Mouse (Mus musculus): ENCODE measurements around the gene Gng3. TPM values are rescaled to one million over a fixed set of nuclear protein-coding genes. Genes with fewer than 3 reads are reported as not detected.

Gene Gng3
- polyA plus RNA-seq, 1 experiment: 0.63 TPM

DNA sequence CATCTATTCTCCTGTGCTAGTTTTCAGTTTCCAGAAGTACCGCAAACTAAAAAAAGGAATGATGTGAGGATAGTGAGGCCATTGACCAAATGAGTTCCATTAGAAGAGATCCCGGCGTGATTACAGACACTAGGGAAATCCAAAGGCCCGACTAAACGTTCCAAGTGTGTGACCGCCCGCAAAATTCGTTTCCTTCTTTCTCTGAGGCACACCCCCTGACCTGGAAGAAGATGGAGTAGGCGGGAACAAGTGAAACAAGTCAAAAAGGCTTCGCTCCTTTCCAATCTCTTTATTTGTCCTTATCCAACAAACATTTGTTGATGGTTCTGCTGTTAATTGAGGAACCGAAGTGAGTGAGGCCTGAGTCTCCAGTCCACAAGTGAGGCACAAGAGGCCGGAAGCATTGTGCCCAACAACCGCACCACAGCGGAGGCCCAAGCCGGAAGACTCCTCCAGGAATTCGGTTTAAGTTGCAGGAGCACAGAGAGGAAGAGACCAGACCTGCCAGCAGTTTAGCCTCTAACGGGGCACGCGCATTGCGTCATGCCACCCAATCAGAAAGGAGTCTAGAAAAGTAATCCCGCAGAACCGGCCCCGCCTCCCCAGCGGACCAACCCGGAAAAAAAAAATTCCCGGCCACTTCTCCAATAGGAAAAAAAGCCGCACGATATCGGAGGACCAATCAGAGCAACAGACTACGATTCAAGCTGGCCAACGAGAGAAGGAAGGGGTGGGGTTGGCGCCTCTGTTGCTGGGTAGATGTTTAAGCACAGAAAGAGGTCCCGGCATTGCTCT lies 20.0 kb downstream of the Gng3 start, which contains the start of gene Ttc9c:
Gene Ttc9c, minus strand, starts transcription at position 533 of the 795 bp plus-strand sequence.
- H3K36me3 ChIP-seq (ENCODE audit: control insufficient read depth, insufficient read depth, low read length): peaks cover 24% of the 10 kb centered on the region
- H3K27ac ChIP-seq (ENCODE audit: insufficient read depth, low read depth, low read length): peak within 1 kb of the TSS; percentile 98
- peak; percentile 70 for TF ChIP-seq POLR2A (IDR thresholded peaks at IDR 0.05; ENCODE audit: low read depth, low read length)
- TF ChIP-seq CTCF (IDR thresholded peaks at IDR 0.05; ENCODE audit: extremely low read depth, insufficient read length, insufficient replicate concordance, low read depth, low read length): no peak
- under 1% methylated on average over 33 of the region's 33 CpGs for WGBS
- H3K4me3 ChIP-seq (ENCODE audit: low read depth, low read length): peak within 1 kb of the TSS; percentile 96
- peaks cover 2% of the 10 kb centered on the region; the same call in 1 of the 2 replicates for H3K4me1 ChIP-seq (ENCODE audit: control insufficient read depth, insufficient read depth, insufficient read length, low read length)
- no peaks in the 10 kb centered on the region for H3K27me3 ChIP-seq (ENCODE audit: control insufficient read depth, insufficient read depth, low read length)

DNA sequence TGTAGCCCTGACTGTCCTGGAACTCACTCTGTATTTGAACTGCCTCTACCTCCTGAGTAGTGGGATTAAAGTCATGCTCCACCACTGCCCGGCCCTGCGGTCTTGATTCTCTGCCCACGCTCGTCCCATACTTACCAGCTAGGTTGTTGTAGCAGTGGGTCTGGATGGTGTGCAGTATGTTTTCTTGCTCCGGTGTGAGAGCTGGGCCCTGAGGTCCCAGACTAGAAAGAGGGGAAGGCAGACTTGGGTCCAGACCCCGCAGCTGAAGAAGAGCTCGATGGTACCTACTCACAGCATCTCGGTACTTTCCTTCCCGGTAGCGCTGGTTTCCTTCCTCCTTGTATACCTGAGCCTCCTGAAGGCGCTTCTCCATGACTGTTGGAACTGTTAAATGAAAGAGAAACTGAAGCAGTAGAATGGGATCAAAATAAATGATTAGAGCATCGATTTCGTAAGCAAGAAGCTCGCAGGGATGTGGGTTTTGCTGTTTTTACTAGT lies 20.6 kb downstream of the Gng3 start:
- H3K27me3 ChIP-seq (ENCODE audit: control insufficient read depth, insufficient read depth, low read length): no peaks in the 10 kb centered on the region
- no peak for TF ChIP-seq POLR2A (IDR thresholded peaks at IDR 0.05; ENCODE audit: low read depth, low read length)
- no peak for TF ChIP-seq CTCF (IDR thresholded peaks at IDR 0.05; ENCODE audit: extremely low read depth, insufficient read length, insufficient replicate concordance, low read depth, low read length)

DNA sequence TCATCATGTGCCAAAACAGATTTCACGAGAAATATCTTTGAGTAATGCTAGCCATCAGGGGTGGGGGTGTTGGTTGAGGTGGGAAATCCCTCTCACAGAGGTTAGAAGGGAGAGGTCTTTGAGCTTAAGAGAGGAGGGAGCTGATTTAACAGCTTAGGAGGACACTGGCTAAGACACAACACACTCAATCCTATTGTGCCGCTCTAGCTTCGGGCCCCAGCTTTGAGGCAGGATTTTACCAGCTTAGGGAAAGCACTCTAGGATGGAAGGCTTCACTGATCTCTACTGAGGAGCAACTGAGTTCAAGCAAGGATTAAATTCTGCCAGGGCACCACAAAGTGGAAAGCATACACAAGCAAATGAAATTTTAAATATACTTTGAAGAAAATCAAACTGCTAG lies 22.0 kb downstream of the Gng3 start:
- peaks cover 25% of the 10 kb centered on the region for H3K36me3 ChIP-seq (ENCODE audit: control insufficient read depth, insufficient read depth, low read length)
- H3K4me1 ChIP-seq (ENCODE audit: control insufficient read depth, insufficient read depth, insufficient read length, low read length): peaks cover 2% of the 10 kb centered on the region; the same call in 1 of the 2 replicates
- no peak overlapping the region for H3K4me3 ChIP-seq (ENCODE audit: low read depth, low read length)
- no peaks in the 10 kb centered on the region for H3K27me3 ChIP-seq (ENCODE audit: control insufficient read depth, insufficient read depth, low read length)
- WGBS: 71% methylated on average over 3 of the region's 3 CpGs
- H3K27ac ChIP-seq (ENCODE audit: insufficient read depth, low read depth, low read length): no peak overlapping the region
- TF ChIP-seq CTCF (IDR thresholded peaks at IDR 0.05; ENCODE audit: extremely low read depth, insufficient read length, insufficient replicate concordance, low read depth, low read length): no peak
- TF ChIP-seq POLR2A (IDR thresholded peaks at IDR 0.05; ENCODE audit: low read depth, low read length): no peak

More for the DNA sequence above, 20.6 kb downstream of the Gng3 start:
- Histone ChIP-seq H3K4me1 (ENCODE audit: control insufficient read depth, insufficient read depth, insufficient read length, low read length) (peaks cover 2% of the 10 kb centered on the region; the same call in 1 of the 2 replicates), H3K27ac (ENCODE audit: insufficient read depth, low read depth, low read length) (peak overlapping the region; percentile 96), H3K36me3 (ENCODE audit: control insufficient read depth, insufficient read depth, low read length) (peaks cover 21% of the 10 kb centered on the region), H3K4me3 (ENCODE audit: low read depth, low read length) (peak overlapping the region; percentile 96)
- 4% methylated on average over 14 of the region's 14 CpGs for WGBS

DNA sequence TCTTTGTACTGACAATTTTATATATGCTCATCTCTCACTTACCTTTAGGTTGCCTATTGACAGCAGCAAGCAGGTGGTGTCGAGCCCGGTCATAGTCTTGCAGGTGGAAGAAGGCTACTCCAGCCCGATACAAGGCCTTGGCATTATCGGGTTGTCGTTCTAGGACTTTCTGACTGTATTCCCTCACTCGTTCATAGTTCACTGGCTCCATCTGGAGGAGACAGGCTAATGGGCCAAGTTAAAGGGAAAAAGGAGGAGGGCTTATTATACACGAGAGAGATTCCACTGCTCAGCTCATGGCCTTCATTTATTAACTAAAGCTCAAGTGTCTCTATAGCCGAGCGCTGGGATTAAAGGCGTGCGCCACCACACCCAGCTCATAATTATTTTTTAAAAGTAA lies 23.2 kb downstream of the Gng3 start:
- H3K4me1 ChIP-seq (ENCODE audit: control insufficient read depth, insufficient read depth, insufficient read length, low read length): peaks cover 2% of the 10 kb centered on the region; the same call in 1 of the 2 replicates
- H3K4me3 ChIP-seq (ENCODE audit: low read depth, low read length): no peak overlapping the region
- 65% methylated on average over 11 of the region's 11 CpGs for WGBS
- no peak overlapping the region for H3K27ac ChIP-seq (ENCODE audit: insufficient read depth, low read depth, low read length)
- no peak for TF ChIP-seq POLR2A (IDR thresholded peaks at IDR 0.05; ENCODE audit: low read depth, low read length)
- no peak for TF ChIP-seq CTCF (IDR thresholded peaks at IDR 0.05; ENCODE audit: extremely low read depth, insufficient read length, insufficient replicate concordance, low read depth, low read length)
- H3K27me3 ChIP-seq (ENCODE audit: control insufficient read depth, insufficient read depth, low read length): no peaks in the 10 kb centered on the region
- H3K36me3 ChIP-seq (ENCODE audit: control insufficient read depth, insufficient read depth, low read length): peaks cover 34% of the 10 kb centered on the region

DNA sequence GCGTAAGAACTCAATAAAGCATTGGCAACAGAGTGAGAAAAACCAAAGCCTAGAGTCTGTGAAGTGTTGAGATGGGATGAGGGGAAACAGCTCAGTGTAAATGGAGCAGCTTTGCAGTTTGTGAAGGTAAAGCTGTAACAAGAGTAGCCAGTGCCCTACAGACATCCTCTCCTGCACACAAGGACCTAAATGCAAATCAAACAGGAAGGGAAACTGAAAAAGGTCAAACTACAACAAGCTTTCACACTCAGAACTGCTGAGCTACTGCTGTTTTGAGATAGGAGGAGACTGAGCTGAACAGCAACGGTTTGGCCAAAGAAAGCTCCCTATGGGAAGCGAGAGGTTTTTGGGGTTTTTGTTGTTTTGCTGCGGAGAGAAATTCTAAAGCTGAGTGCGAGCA lies 32.2 kb downstream of the Gng3 start:
- no peak overlapping the region for H3K4me3 ChIP-seq (ENCODE audit: low read depth, low read length)
- 87% methylated on average over 5 of the region's 5 CpGs for WGBS
- TF ChIP-seq CTCF (IDR thresholded peaks at IDR 0.05; ENCODE audit: extremely low read depth, insufficient read length, insufficient replicate concordance, low read depth, low read length): no peak
- TF ChIP-seq POLR2A (IDR thresholded peaks at IDR 0.05; ENCODE audit: low read depth, low read length): no peak
- no peaks in the 10 kb centered on the region for H3K27me3 ChIP-seq (ENCODE audit: control insufficient read depth, insufficient read depth, low read length)
- H3K4me1 ChIP-seq (ENCODE audit: control insufficient read depth, insufficient read depth, insufficient read length, low read length): peaks cover 3% of the 10 kb centered on the region; the same call in 1 of the 2 replicates
- H3K36me3 ChIP-seq (ENCODE audit: control insufficient read depth, insufficient read depth, low read length): peaks cover 28% of the 10 kb centered on the region
- peak overlapping the region; percentile 67; the same call in 1 of the 2 replicates for H3K27ac ChIP-seq (ENCODE audit: insufficient read depth, low read depth, low read length)

DNA sequence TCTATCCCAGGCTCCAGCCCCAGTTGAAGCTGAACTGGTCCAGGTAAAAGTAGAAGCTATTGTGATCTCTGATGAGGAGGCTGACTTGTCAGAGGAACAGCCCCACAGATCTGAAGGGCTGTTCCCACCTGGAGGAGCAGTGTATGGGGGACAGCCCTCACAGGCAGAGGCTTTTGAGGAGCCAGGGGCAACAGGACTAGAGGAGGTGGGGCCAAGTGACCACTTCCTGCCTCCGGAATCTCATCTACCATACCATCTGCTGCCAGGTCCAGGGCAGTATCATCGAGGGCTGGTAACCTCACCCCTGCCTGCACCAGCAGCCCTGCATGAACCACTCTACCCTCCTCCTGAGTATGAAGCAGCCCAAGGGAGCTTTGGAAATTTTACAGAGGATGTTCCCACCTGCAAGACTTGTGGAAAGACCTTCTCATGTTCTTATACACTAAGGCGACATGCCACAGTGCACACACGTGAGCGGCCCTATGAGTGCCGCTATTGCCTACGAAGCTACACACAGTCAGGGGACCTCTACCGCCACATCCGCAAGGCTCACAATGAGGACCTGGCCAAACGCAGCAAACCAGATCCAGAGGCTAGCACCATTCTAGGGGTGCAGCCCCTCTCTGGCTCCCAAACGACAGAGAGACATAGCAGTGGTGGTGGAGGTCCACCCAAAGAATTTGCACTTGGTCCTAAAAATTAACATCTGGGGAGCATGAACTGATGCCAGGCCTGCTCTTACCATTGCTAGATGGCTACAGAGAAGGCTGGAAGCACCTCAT lies 34.9 kb downstream of the Gng3 start:
- 84% methylated on average over 11 of the region's 11 CpGs for WGBS
- peaks cover 3% of the 10 kb centered on the region; the same call in 1 of the 2 replicates for H3K4me1 ChIP-seq (ENCODE audit: control insufficient read depth, insufficient read depth, insufficient read length, low read length)
- no peak overlapping the region for H3K4me3 ChIP-seq (ENCODE audit: low read depth, low read length)
- H3K27ac ChIP-seq (ENCODE audit: insufficient read depth, low read depth, low read length): no peak overlapping the region
- peaks cover 12% of the 10 kb centered on the region for H3K36me3 ChIP-seq (ENCODE audit: control insufficient read depth, insufficient read depth, low read length)
- no peaks in the 10 kb centered on the region for H3K27me3 ChIP-seq (ENCODE audit: control insufficient read depth, insufficient read depth, low read length)
- TF ChIP-seq POLR2A (IDR thresholded peaks at IDR 0.05; ENCODE audit: low read depth, low read length) (no peak), CTCF (IDR thresholded peaks at IDR 0.05; ENCODE audit: extremely low read depth, insufficient read length, insufficient replicate concordance, low read depth, low read length) (no peak)
